Mouse (Mus musculus): ENCODE results near the gene Nup43.

The Nup43 gene

DNA sequence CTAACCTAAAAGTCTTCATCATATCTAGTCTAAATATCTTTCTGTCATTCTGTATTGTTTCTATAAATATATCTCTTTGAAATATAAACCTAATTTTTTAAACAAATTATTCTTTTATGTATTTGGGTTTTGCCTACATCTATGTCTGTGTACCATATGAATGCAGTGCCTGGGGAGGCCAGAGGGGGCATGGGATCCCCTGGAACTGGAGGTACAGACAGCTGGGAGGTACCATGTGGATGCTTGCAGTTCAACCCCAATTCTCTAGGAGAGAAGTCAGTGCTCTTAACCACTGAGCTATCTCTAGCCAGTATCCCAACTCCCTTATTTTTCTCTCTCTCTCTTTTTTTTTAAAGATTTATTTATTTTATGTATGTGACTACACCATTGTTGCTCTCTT is 28.0 kb downstream of the Nup43 start:
- no peak for DNase-seq

DNA sequence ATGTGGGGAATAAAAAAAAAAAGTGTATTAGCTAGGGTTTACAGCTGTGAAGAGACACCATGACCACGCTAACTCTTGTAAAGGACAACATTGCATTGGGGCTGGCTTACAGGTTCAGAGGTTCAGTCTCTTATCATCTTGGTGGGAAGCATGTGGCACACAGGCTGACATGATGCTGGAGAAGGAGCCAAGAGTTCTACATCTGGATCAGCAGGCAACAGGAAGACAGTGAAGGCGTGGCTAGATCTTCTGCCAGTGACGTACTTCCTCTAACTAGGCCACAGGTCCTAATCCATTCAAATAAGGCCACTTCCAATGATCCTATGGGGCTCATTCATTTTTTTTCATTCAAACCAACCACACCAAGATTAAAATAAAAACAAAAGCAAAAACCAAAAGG is 32.8 kb downstream of the Nup43 start:
- DNase-seq = no peak

DNA sequence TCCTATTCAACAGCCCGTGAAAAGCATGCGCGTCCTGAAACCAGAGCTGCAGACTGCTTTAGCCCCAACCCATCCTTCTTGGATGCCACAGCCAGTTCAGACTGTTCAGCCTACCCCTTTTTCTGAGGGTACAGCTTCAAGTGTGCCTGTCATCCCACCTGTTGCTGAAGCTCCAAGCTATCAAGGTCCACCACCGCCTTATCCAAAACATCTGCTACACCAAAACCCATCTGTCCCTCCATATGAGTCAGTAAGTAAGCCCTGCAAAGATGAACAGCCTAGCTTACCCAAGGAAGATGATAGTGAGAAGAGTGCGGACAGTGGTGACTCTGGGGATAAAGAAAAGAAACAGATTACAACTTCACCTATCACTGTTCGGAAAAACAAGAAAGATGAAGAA is 35.3 kb downstream of the Nup43 start:
- DNase-seq = no peak

DNA sequence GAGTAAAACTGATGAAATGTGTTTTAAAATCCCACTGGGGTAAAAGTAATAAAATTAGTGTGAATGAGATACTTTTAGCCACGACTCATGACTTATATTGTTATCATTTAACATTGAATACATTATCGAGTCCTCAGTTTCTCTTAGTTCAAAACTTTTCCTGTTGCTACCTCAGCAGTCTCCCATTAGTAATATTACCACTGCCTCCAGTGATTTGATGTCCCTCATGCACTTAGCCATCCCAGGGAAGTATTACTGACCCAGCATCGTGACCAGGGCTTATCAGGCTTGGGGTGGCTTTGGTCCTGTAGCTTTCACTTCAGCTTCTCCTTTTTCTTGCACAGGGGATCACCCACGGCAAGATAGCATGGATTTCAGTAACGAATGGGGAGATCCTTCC is 42.8 kb downstream of the Nup43 start:
- no peak for DNase-seq

GRCm38 (mm10) chr10:7712506-7712905 is 45.2 kb downstream of the Nup43 start:
- DNase-seq = no peak

GRCm38 (mm10) chr10:7715056-7715455 is 47.8 kb downstream of the Nup43 start:
- DNase-seq = no peak

GRCm38 (mm10) chr10:7725751-7726500 is 58.6 kb downstream of the Nup43 start, which contains the start of gene Katna1:
Gene Katna1 (plus strand): TSS chr10:7726000.
- DNase-seq = peak; percentile 92

- DNase-seq = no peak
These were observed 59.2 kb downstream of the Nup43 start for GRCm38 (mm10) chr10:7726501-7726812.

DNA sequence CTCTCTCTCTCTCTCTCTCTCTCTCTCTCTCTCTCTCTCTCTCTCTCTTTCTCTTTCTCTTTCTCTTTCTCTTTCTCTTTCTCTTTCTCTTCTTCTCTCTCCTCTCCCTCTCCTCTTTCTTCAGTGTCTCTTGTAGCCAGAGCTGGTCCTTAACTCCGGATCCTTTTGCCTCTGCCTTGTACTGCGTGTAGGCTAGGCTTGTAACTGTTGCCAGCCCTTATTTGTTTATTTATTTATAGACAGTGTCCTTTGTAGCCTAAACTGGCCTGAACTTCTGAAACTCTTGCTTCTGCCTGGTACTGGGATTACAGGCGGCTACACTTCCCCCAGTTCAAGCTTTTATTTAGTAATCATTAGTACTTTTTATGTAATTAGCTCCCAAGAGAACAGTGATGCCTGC is 59.7 kb downstream of the Nup43 start:
- DNase-seq = no peak
